Mouse (Mus musculus): ENCODE results near the gene Pknox2.

DNA sequence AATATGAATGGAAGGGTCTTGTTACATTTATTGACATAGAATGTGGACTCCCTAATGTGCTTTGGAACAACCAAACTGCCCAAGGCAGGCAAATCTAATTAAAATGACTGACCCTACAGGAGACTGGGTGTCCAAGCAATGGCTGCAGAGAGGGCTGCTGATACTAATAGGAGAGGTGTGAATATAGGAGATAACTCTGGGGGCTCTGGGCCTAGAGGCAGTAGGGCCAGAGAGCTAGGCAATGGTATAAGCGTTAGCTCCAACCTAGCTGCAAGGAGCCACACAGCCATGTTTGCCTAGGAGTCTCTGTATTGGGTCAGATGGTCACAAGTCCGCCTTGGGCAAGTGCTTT is 196.1 kb downstream of the Pknox2 start:
- TF ChIP-seq CTCF (IDR thresholded peaks at IDR 0.05; ENCODE audit: low read depth) (no peak), EP300 (IDR thresholded peaks at IDR 0.05; ENCODE audit: low read depth) (no peak)

Data from liver, postnatal 0 days (tissue).